In the genomic region with DNA sequence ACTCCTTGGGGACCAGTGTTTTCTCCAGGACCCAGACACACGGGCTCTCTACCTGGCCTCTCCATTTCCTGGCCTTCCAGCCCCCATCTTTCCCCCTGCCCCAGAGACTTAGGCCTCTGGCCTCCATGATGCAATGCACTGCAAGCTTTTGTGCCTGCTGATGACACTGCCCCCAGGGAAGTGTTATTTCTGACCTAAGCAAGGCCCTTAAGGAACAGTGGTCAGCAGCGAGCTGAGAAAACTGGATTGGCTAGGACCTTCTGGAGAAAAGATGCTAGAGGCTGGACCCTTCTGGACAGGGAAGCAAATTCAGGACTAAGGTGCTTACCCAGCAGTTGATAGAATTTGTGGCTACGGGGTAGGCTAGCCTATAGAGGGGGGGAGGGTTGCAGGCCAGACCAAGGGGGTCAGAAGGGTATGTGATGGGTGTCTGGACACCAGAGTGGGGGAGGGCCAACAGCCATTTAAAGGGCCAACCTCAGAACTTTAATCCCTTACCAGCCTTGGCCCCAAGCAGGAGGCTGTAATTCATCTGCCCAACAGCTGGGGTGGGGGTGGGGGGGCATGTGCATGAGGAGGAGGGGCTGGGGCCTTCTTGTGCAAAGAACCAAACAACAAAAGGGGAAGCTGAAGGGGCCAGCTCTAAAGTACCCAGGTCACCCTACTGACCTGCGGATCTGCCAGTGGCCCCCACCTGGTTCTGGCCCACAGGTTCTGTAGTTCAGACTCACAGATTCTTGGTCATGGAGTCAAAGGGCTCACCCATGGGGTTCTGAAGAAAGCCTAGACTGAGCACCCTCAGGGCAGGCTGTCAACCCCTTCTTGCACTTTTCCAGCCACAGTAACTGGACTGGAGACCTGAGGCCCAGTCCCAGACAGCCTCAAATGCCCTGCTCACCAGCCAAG, we compare ENCODE assay signal across 8 mouse cellular contexts. TPM values are rescaled to one million over a fixed set of nuclear protein-coding genes. Genes with fewer than 3 reads are reported as not detected.
DNase-seq lines count a peak whose midpoint lies in the region; ATAC-seq lines count a peak whose summit lies in the region.

No protein-coding gene starts in this region.

- no peak for ATAC-seq in megakaryocyte, adult 5-6 weeks (ENCODE audit: poor library complexity, severe bottlenecking)
- ATAC-seq in hindbrain, embryonic 11.5 days (ENCODE audit: low FRiP score), result no peak

- peak overlapping the region; percentile 95 for H3K4me3 ChIP-seq in megakaryocyte, embryonic 14.5 days (replicated peaks)
- H3K4me3 ChIP-seq in hindbrain, embryonic 11.5 days (ENCODE audit: low read depth, low read length), result peak overlapping the region; percentile 80

- H3K27ac ChIP-seq in hindbrain, embryonic 11.5 days (ENCODE audit: low read depth, low read length), result peak overlapping the region; percentile 100

- H3K27me3 ChIP-seq in megakaryocyte, embryonic 14.5 days (replicated peaks), result no peaks in the 10 kb centered on the region
- H3K27me3 ChIP-seq in hindbrain, embryonic 11.5 days (ENCODE audit: control insufficient read depth, insufficient read depth, low read length), result no peaks in the 10 kb centered on the region

- H3K9ac ChIP-seq in hindbrain, embryonic 11.5 days (ENCODE audit: low read depth, low read length), result peak overlapping the region; percentile 99

- peak; percentile 18 to 44 for DNase-seq in adrenal gland, adult (ENCODE audit: inconsistent age in 2 of 2, low spot score in 1 of 2)
- no peak for DNase-seq in adrenal gland, postnatal 10 days
- peak; percentile 39 for DNase-seq in hindbrain, embryonic 11.5 days (ENCODE audit: low spot score)
- peak; percentile 18 for DNase-seq in lung, postnatal 10 days
- DNase-seq in testis, postnatal 14 days (ENCODE audit: low spot score), result no peak
- no peak for DNase-seq in frontal cortex, postnatal 25 days (ENCODE audit: low spot score in 2 of 2)

- WGBS in hindbrain, embryonic 11.5 days, result 4% methylated on average over 4 of the region's 4 CpGs

- peaks cover 75% of the 10 kb centered on the region for H3K4me1 ChIP-seq in megakaryocyte, embryonic 14.5 days
- peaks cover 23% of the 10 kb centered on the region for H3K4me1 ChIP-seq in hindbrain, embryonic 11.5 days (replicated peaks; ENCODE audit: control insufficient read depth, insufficient read depth, low read length)

- H3K9me3 ChIP-seq in megakaryocyte, embryonic 14.5 days, result no peaks in the 10 kb centered on the region
- H3K9me3 ChIP-seq in hindbrain, embryonic 11.5 days (ENCODE audit: control insufficient read depth, low read length), result no peaks in the 10 kb centered on the region

- peak overlapping the region; percentile 99 for H3K4me2 ChIP-seq in hindbrain, embryonic 11.5 days (replicated peaks; ENCODE audit: low read depth, low read length)

- H3K36me3 ChIP-seq in megakaryocyte, embryonic 14.5 days (replicated peaks; ENCODE audit: low read length), result peaks cover 24% of the 10 kb centered on the region
- H3K36me3 ChIP-seq in hindbrain, embryonic 11.5 days (ENCODE audit: control insufficient read depth, insufficient read depth, low read length), result no peaks in the 10 kb centered on the region

RNA-seq across cellular contexts. Expression of a gene that starts 1.2 kb away (rescaled TPM):
- total RNA-seq in adrenal gland, postnatal 10 days (2021), result 10 to 100 TPM; 49.0 to 53.4 TPM
- polyA plus RNA-seq in megakaryocyte, embryonic 14.5 days (2012; ENCODE audit: insufficient read depth, low replicate concordance), result 44.5 and 45.4 TPM in 2 replicates
- 27.1 and 29.0 TPM in 2 replicates for total RNA-seq in megakaryocyte, adult 5-6 weeks (2015)
- total RNA-seq in megakaryocyte, adult 5-6 weeks (2017), result 5.0 and 6.7 TPM in 2 replicates
- polyA plus RNA-seq in hindbrain, embryonic 11.5 days (2014; fragmentation: Nextera tagmentation; extraction: Ambion mirVana), result 33.7 and 40.9 TPM in 2 replicates

RNA-seq across cellular contexts. Expression of a gene that starts 16.6 kb away (rescaled TPM):
- total RNA-seq in adrenal gland, postnatal 10 days (2021), result 10 to 100 TPM; 29.1 to 33.0 TPM
- 0.35 TPM in 1 of 2 replicates, not detected in the other for polyA plus RNA-seq in megakaryocyte, embryonic 14.5 days (2012; ENCODE audit: insufficient read depth, low replicate concordance)
- 0.14 TPM in 1 of 2 replicates, not detected in the other for total RNA-seq in megakaryocyte, adult 5-6 weeks (2015)
- total RNA-seq in megakaryocyte, adult 5-6 weeks (2017), result 0.18 TPM in 1 of 2 replicates, not detected in the other
- 15.7 and 17.1 TPM in 2 replicates for polyA plus RNA-seq in hindbrain, embryonic 11.5 days (2014; fragmentation: Nextera tagmentation; extraction: Ambion mirVana)

RNA-seq across cellular contexts. Expression of a gene that starts 19.2 kb away (rescaled TPM):
- 10 to 100 TPM; 32.4 to 38.9 TPM for total RNA-seq in adrenal gland, postnatal 10 days (2021)
- polyA plus RNA-seq in megakaryocyte, embryonic 14.5 days (2012; ENCODE audit: insufficient read depth, low replicate concordance), result 0.25 and 2.4 TPM in 2 replicates
- 11.6 and 15.3 TPM in 2 replicates for total RNA-seq in megakaryocyte, adult 5-6 weeks (2015)
- total RNA-seq in megakaryocyte, adult 5-6 weeks (2017), result 24.0 and 28.1 TPM in 2 replicates
- polyA plus RNA-seq in hindbrain, embryonic 11.5 days (2014; fragmentation: Nextera tagmentation; extraction: Ambion mirVana), result 32.7 and 45.2 TPM in 2 replicates

RNA-seq across cellular contexts. Expression of a gene that starts 19.4 kb away (rescaled TPM):
- total RNA-seq in adrenal gland, postnatal 10 days (2021), result 100 to 1,000 TPM; 124 to 138 TPM
- polyA plus RNA-seq in megakaryocyte, embryonic 14.5 days (2012; ENCODE audit: insufficient read depth, low replicate concordance), result 33.8 and 159 TPM in 2 replicates
- 90.6 and 105 TPM in 2 replicates for total RNA-seq in megakaryocyte, adult 5-6 weeks (2015)
- total RNA-seq in megakaryocyte, adult 5-6 weeks (2017), result 147 and 161 TPM in 2 replicates
- 120 and 124 TPM in 2 replicates for polyA plus RNA-seq in hindbrain, embryonic 11.5 days (2014; fragmentation: Nextera tagmentation; extraction: Ambion mirVana)

RNA-seq across cellular contexts. Expression of a gene that starts 45.5 kb away (rescaled TPM):
- total RNA-seq in adrenal gland, postnatal 10 days (2021), result 100 to 1,000 TPM in 1 of 2 experiments, 10 to 100 TPM in 1; 93.8 to 128 TPM
- polyA plus RNA-seq in megakaryocyte, embryonic 14.5 days (2012; ENCODE audit: insufficient read depth, low replicate concordance), result 14.5 and 29.7 TPM in 2 replicates
- total RNA-seq in megakaryocyte, adult 5-6 weeks (2015), result 13.6 and 13.9 TPM in 2 replicates
- 17.1 and 19.8 TPM in 2 replicates for total RNA-seq in megakaryocyte, adult 5-6 weeks (2017)
- 44.3 and 57.1 TPM in 2 replicates for polyA plus RNA-seq in hindbrain, embryonic 11.5 days (2014; fragmentation: Nextera tagmentation; extraction: Ambion mirVana)

Comparison
In these comparisons a context has a peak if more than half of its experiments do, and no peak if none do; other contexts are left out.
1. DNase-seq: peak in adrenal gland, adult (2 of 2), hindbrain, embryonic 11.5 days (single experiment) and lung, postnatal 10 days (single experiment); none in adrenal gland, postnatal 10 days (single experiment), testis, postnatal 14 days (single experiment) and frontal cortex, postnatal 25 days (0 of 2).
2. RNA of a gene that starts 16.6 kb away (total RNA-seq): 29.1 to 33.0 TPM in adrenal gland, postnatal 10 days; 0.14 to 0.18 TPM in megakaryocyte, adult 5-6 weeks; every median in the first group is over 10 times any median in the second.